Mouse (Mus musculus) Patski (cell line): ENCODE results near the gene Zfp53. TPM values are rescaled to one million over a fixed set of nuclear protein-coding genes. Genes with fewer than 3 reads are reported as not detected.

ENCODE experiments used
- ATAC-seq: fragments of 100-300 bp; one replicate; pipeline ENCODE4 v1.8.0; 2021
- CTCF ChIA-PET: fragments of 350-600 bp; sonication (Branson Sonifier 250); formaldehyde crosslinking; loops from one replicate; lab custom pipeline; 2022; ENCODE audit warnings: inconsistent platforms; lab: Charles Lee
- POLR2A ChIA-PET: fragments of 350-600 bp; sonication (Branson Sonifier 250); formaldehyde crosslinking; loops from one replicate; lab custom pipeline; 2022; ENCODE audit warnings: antibody characterized with exemption, inconsistent platforms; lab: Charles Lee
- DNase-seq: peaks from one replicate; pipeline ENCODE4 v3.0.0-alpha.2; 2011; ENCODE audit warnings: low read depth, low spot score
- H3K27me3 ChIP-seq: fragments of 371-371 bp; one replicate; pipeline ENCODE4 v1.5.1; 2021
- CTCF ChIP-seq: fragments of 100-300 bp; IDR thresholded peaks from one replicate; pipeline ENCODE4 v1.5.1; 2021
- in situ Hi-C: fragments of 300-500 bp; cut with MboI; formaldehyde crosslinking; loops from 3 replicates; pipeline ENCODE4 v1.11.1; 2018; ENCODE audit warnings: low pct_unique_long_range_greater_than_20kb, mixed read lengths
- polyA plus RNA-seq: library from polyadenylated mRNA; unstranded; gene quantifications from one replicate; pipeline ENCODE4 v1.2.3, GENCODE M21; 2021

The Zfp53 gene
- polyA plus RNA-seq, 1 experiment from 2014 or later, result 17.9 TPM

GRCm38 (mm10) chr17:21489500-21490001 lies 753 bp downstream of the Zfp53 start:
- TF ChIP-seq CTCF, result no peak
- DNase-seq, result no peak
- in situ Hi-C loops, result no loop called here

GRCm38 (mm10) chr17:21501365-21501764 lies 12.6 kb downstream of the Zfp53 start:
- no peak for TF ChIP-seq CTCF
- POLR2A ChIA-PET, result no interaction called here
- no peaks in the 10 kb centered on the region for H3K27me3 ChIP-seq
- no peak for DNase-seq
- CTCF ChIA-PET, result interaction anchor here (1.2 to 2.0 kb wide), 3 partner anchors 11 to 33 kb away, joined by 3 to 6 read pairs (median 4); no protein-coding TSS in a partner anchor
- no peak for ATAC-seq
- in situ Hi-C loops, result no loop called here

More at GRCm38 (mm10) chr17:21489500-21490001, 753 bp downstream of the Zfp53 start:
- POLR2A ChIA-PET, result interaction anchor here (0.9 kb wide), 1 partner anchor 24 kb away, joined by 3 read pairs; no protein-coding TSS in a partner anchor
- no peak for ATAC-seq
- no peaks in the 10 kb centered on the region for H3K27me3 ChIP-seq
- CTCF ChIA-PET, result interaction anchor here (1.3 kb wide), 1 partner anchor 16 kb away, joined by 4 read pairs; no protein-coding TSS in a partner anchor

GRCm38 (mm10) chr17:21504524-21504923 lies 15.7 kb downstream of the Zfp53 start:
- CTCF ChIA-PET, result no interaction called here
- POLR2A ChIA-PET, result no interaction called here
- in situ Hi-C loops, result no loop called here
- DNase-seq, result no peak
- H3K27me3 ChIP-seq, result no peaks in the 10 kb centered on the region
- peak; percentile 45 for TF ChIP-seq CTCF
- no peak for ATAC-seq

- DNase-seq (no peak), ATAC-seq (no peak)
- CTCF ChIA-PET, result interaction anchor here (1.0 to 1.5 kb wide), 2 partner anchors 9 to 11 kb away, joined by 5 to 6 read pairs; no protein-coding TSS in a partner anchor
- POLR2A ChIA-PET, result no interaction called here
- in situ Hi-C loops, result no loop called here
- no peak for TF ChIP-seq CTCF
- H3K27me3 ChIP-seq, result no peaks in the 10 kb centered on the region
Measured at GRCm38 (mm10) chr17:21506258-21506657, 17.5 kb downstream of the Zfp53 start.

GRCm38 (mm10) chr17:21509756-21510155 lies 21.0 kb downstream of the Zfp53 start:
- DNase-seq (no peak), ATAC-seq (no peak)
- no peaks in the 10 kb centered on the region for H3K27me3 ChIP-seq
- ChIA-PET POLR2A (no interaction called here), CTCF (interaction anchor here (1.3 kb wide), 1 partner anchor 36 kb away, joined by 3 read pairs; no protein-coding TSS in a partner anchor)
- in situ Hi-C loops, result no loop called here
- TF ChIP-seq CTCF, result no peak

- ATAC-seq (peak; percentile 79), DNase-seq (no peak)
- peak; percentile 82 for TF ChIP-seq CTCF
- POLR2A ChIA-PET, result interaction anchor here (0.9 to 1.3 kb wide), 2 partner anchors 19 to 93 kb away, joined by 3 read pairs; partner anchors contain the start of gene Zfp54
- no peaks in the 10 kb centered on the region for H3K27me3 ChIP-seq
- CTCF ChIA-PET, result interaction anchor here (0.8 to 3.6 kb wide), 18 partner anchors 10 to 243 kb away, joined by 3 to 34 read pairs (median 4); partner anchors contain the start of genes Zfp51, Zfp52, Zfp54 and Zfp677
- in situ Hi-C loops, result loop anchor here (5.0 kb wide), 2 partner anchors 88 to 243 kb away; no protein-coding TSS in a partner anchor
Measured at GRCm38 (mm10) chr17:21515403-21516105, 26.8 kb downstream of the Zfp53 start.

GRCm38 (mm10) chr17:21516201-21517129 lies 27.7 kb downstream of the Zfp53 start:
- peak; percentile 90 for ATAC-seq
- no peak for DNase-seq
- no peaks in the 10 kb centered on the region for H3K27me3 ChIP-seq
- ChIA-PET POLR2A (interaction anchor here (0.9 to 1.8 kb wide), 4 partner anchors 10 to 94 kb away, joined by 3 to 4 read pairs (median 3); partner anchors contain the start of gene Zfp54), CTCF (interaction anchor here (1.1 to 3.6 kb wide), 12 partner anchors 10 to 244 kb away, joined by 3 to 34 read pairs (median 5); partner anchors contain the start of genes Zfp51, Zfp52, Zfp54 and Zfp948)
- in situ Hi-C loops, result loop anchor here (5.0 kb wide), 2 partner anchors 89 to 244 kb away; no protein-coding TSS in a partner anchor
- no peak for TF ChIP-seq CTCF

GRCm38 (mm10) chr17:21517130-21517671 lies 28.4 kb downstream of the Zfp53 start:
- ATAC-seq, result no peak
- in situ Hi-C loops, result loop anchor here (5.0 kb wide), 2 partner anchors 90 to 245 kb away; no protein-coding TSS in a partner anchor
- no peak for TF ChIP-seq CTCF
- no peaks in the 10 kb centered on the region for H3K27me3 ChIP-seq
- DNase-seq, result no peak
- CTCF ChIA-PET, result interaction anchor here (1.1 to 3.6 kb wide), 7 partner anchors 10 to 245 kb away, joined by 3 to 34 read pairs (median 5); partner anchors contain the start of genes Zfp51, Zfp52, Zfp54 and Zfp948
- POLR2A ChIA-PET, result interaction anchor here (1.1 to 1.8 kb wide), 2 partner anchors 9 to 19 kb away, joined by 3 to 4 read pairs; no protein-coding TSS in a partner anchor

GRCm38 (mm10) chr17:21526270-21526669 lies 37.5 kb downstream of the Zfp53 start:
- TF ChIP-seq CTCF, result no peak
- DNase-seq, result no peak
- CTCF ChIA-PET, result no interaction called here

More at GRCm38 (mm10) chr17:21526270-21526669, 37.5 kb downstream of the Zfp53 start:
- no peaks in the 10 kb centered on the region for H3K27me3 ChIP-seq
- ATAC-seq, result peak; percentile 88
- in situ Hi-C loops, result no loop called here
- POLR2A ChIA-PET, result interaction anchor here (1.3 kb wide), 1 partner anchor 9 kb away, joined by 4 read pairs; no protein-coding TSS in a partner anchor
